Mouse (Mus musculus) G1E (cell line): ENCODE results near the gene Enpp7. TPM values are rescaled to one million over a fixed set of nuclear protein-coding genes. Genes with fewer than 3 reads are reported as not detected.

Experiments used
- ATAC-seq: 2 replicates; pipeline ENCODE4 v1.8.0; 2016; ENCODE audit warnings: mild to moderate bottlenecking; ENCODE audit not compliant: insufficient number of reproducible peaks, poor library complexity, low FRiP score, severe bottlenecking; ENCODE audit errors: extremely low read depth
- DNase-seq: peaks from one replicate; pipeline ENCODE4 v3.0.0; 2012; ENCODE audit warnings: low spot score
- H3K27me3 ChIP-seq: 2 replicates; pipeline ENCODE4 v1.6.1; 2012; ENCODE audit warnings: mild to moderate bottlenecking, low read length, inconsistent platforms; ENCODE audit not compliant: insufficient read depth
- H3K36me3 ChIP-seq: replicated peaks from 2 replicates; pipeline ENCODE3; 2012; ENCODE audit warnings: mild to moderate bottlenecking, inconsistent platforms
- H3K4me1 ChIP-seq: 2 replicates; pipeline ENCODE4 v1.6.1; 2012; ENCODE audit warnings: low read depth, low read length, inconsistent platforms, mixed read lengths; ENCODE audit not compliant: insufficient read depth
- H3K4me3 ChIP-seq: 2 replicates; pipeline ENCODE4 v1.5.1; 2012; ENCODE audit warnings: low read depth, mild to moderate bottlenecking, inconsistent platforms, low read length, moderate library complexity, mixed read lengths
- H3K9me3 ChIP-seq: replicated peaks from 2 replicates; pipeline ENCODE4 v1.6.1; 2012; ENCODE audit warnings: inconsistent platforms
- CTCF ChIP-seq: IDR thresholded peaks from 2 replicates; pipeline ENCODE4 v1.5.1; 2012; ENCODE audit warnings: low read depth, low read length, inconsistent platforms, mixed read lengths
- GATA1 ChIP-seq: IDR thresholded peaks from 2 replicates; pipeline ENCODE4 v1.6.1; 2012; ENCODE audit warnings: borderline replicate concordance, low read length, inconsistent platforms, mixed read lengths
- GATA2 ChIP-seq: IDR thresholded peaks from 2 replicates; pipeline ENCODE4 v1.6.1; 2012; ENCODE audit warnings: low read depth, low read length, inconsistent platforms, borderline replicate concordance
- POLR2AphosphoS5 ChIP-seq: IDR thresholded peaks from 2 replicates; pipeline ENCODE4 v1.6.1; 2012; ENCODE audit warnings: low read depth, low read length, inconsistent platforms; ENCODE audit not compliant: insufficient replicate concordance
- TAL1 ChIP-seq: conservative IDR thresholded peaks from 2 replicates; pipeline ENCODE4 v1.6.1; 2012; ENCODE audit warnings: low read depth, low read length, inconsistent platforms, mixed read lengths
- polyA plus RNA-seq: library from polyadenylated mRNA; stranded (reverse); fragments of >175 nt; gene quantifications from 2 replicates; pipeline ENCODE4 v1.2.3, GENCODE M21; 2012
- total RNA-seq, 2 experiments: library from RNA; stranded (forward) in 1 of 2; stranded (reverse) in 1 of 2; fragments of 200-1000 nt in 1 of 2; fragments of >200 nt in 1 of 2; fragmentation: Nextera tagmentation in 1 of 2; gene quantifications; 2 replicates each; pipeline ENCODE4 v1.2.3; 2014 to 2017

Gene Enpp7
- total and polyA plus RNA-seq, 3 experiments: not detected

- ATAC-seq: no peak
- DNase-seq: no peak
Measured at GRCm38 (mm10) chr11:119036447-119036846, 48.5 kb downstream of the Enpp7 start.

DNA sequence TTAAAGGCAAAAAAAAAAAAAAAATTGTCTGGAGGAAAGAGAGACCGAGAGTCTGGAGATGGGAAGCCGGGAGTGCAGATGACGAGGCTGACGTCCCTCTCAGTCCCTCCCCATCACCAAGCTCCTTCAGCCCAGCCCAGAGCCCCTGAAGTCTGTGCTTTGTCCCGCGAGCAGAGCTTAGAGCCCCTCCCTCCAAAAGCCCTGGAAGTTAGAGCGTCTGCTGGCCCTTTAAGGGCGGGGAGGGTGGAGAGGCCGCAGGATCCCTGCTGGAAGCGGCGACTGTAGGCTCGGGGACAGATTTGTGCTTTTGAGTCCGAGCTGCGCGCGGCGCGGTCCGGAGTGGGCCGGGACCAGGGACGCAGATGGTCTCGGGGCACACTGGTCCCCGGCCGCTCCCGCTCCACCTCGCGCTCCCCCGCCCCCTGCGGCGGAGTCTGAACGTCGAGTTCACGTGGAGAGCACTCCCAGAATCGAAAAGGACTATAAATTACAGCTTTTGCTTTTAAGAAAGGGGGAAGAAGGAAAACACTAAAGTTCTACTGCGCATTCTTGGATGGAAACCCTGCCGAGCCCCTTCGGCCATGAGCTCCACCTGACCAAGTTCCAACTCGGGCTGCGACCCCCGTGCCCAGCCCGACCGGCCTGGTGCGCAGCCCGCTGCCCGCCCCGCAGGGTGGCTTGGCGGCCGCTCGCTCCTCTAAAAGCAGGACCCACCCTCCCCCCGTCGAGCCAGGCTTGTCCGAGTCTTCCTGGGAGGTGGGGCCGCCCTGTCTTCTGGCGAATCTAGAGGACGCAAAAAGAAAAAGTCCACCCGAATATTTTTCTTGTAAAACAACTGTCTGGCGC is 49.2 kb downstream of the Enpp7 start:
- H3K27me3 ChIP-seq: no peaks in the 10 kb centered on the region
- DNase-seq (no peak), ATAC-seq (no peak)
- no peaks in the 10 kb centered on the region for H3K36me3 ChIP-seq
- TF ChIP-seq GATA2 (no peak), CTCF (no peak), GATA1 (no peak), POLR2AphosphoS5 (no peak), TAL1 (no peak)
- no peak overlapping the region; the same call in 1 of the 2 replicates for H3K4me3 ChIP-seq
- peaks cover 89% of the 10 kb centered on the region for H3K9me3 ChIP-seq
- no peaks in the 10 kb centered on the region for H3K4me1 ChIP-seq

More at GRCm38 (mm10) chr11:119036447-119036846, 48.5 kb downstream of the Enpp7 start:
- Histone ChIP-seq H3K4me3 (no peak overlapping the region), H3K36me3 (no peaks in the 10 kb centered on the region), H3K9me3 (peaks cover 88% of the 10 kb centered on the region), H3K27me3 (no peaks in the 10 kb centered on the region), H3K4me1 (no peaks in the 10 kb centered on the region)
- no peak for TF ChIP-seq GATA2
- no peak for TF ChIP-seq CTCF
- no peak for TF ChIP-seq GATA1
- no peak for TF ChIP-seq TAL1
- TF ChIP-seq POLR2AphosphoS5: no peak

- Histone ChIP-seq H3K4me1 (no peaks in the 10 kb centered on the region), H3K4me3 (no peak overlapping the region), H3K9me3 (peaks cover 92% of the 10 kb centered on the region), H3K36me3 (no peaks in the 10 kb centered on the region), H3K27me3 (peaks cover 2% of the 10 kb centered on the region; the same call in 1 of the 2 replicates)
- ATAC-seq (no peak), DNase-seq (no peak)
- no peak for TF ChIP-seq POLR2AphosphoS5
- TF ChIP-seq GATA1: no peak
- TF ChIP-seq GATA2: no peak
- no peak for TF ChIP-seq TAL1
- no peak for TF ChIP-seq CTCF
Measured at GRCm38 (mm10) chr11:119037780-119038401, 49.9 kb downstream of the Enpp7 start.

DNA sequence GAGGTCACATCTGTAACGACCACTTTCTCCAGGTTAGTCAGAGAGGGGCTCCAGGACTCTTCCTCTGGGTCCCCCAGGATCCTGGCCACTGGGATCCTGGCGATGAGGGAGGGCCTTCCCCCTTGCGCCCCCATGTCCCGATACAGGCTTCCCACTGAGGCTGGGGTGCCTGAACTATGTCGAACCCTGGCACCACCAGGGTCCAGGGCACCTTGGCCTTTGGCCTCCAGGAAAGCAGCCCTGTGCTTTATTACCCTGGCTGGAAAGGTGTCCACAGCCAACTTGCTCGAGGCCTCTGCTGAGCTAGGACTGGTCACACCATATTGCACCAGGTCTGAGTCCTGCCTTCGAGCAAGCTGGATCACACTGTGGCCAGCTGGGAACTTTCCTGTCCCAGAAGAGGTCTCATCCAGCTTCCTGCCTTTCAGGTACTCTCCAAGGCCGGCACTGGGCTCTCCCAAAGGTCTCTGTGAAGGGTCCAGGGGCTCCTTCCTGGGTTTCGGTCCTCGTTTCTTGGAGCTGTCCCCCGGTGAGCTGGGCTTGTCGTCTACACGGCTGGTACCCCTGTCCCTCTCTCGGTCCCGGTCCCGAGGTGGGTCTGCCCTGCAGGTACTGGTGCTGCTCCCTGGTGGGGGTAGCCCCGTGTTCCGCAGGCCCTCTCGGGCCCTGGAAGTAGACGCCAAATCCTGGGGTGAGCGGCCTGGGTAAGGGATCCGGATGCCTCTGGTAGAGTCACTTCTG is 50.9 kb downstream of the Enpp7 start:
- H3K4me1 ChIP-seq: no peaks in the 10 kb centered on the region
- H3K4me3 ChIP-seq: no peak overlapping the region
- DNase-seq (no peak), ATAC-seq (no peak)
- no peaks in the 10 kb centered on the region for H3K36me3 ChIP-seq
- H3K27me3 ChIP-seq: peaks cover 2% of the 10 kb centered on the region; the same call in 1 of the 2 replicates
- TF ChIP-seq POLR2AphosphoS5: no peak
- no peak for TF ChIP-seq GATA2
- no peak for TF ChIP-seq CTCF
- peaks cover 93% of the 10 kb centered on the region for H3K9me3 ChIP-seq

- ATAC-seq: no peak
- H3K4me1 ChIP-seq: no peaks in the 10 kb centered on the region
- TF ChIP-seq GATA2: no peak
- TF ChIP-seq CTCF: no peak
- TF ChIP-seq GATA1: no peak
- no peak for TF ChIP-seq POLR2AphosphoS5
- TF ChIP-seq TAL1: no peak
- peaks cover 93% of the 10 kb centered on the region for H3K9me3 ChIP-seq
- H3K27me3 ChIP-seq: peaks cover 2% of the 10 kb centered on the region; the same call in 1 of the 2 replicates
- DNase-seq: no peak
- no peak overlapping the region for H3K4me3 ChIP-seq
- no peaks in the 10 kb centered on the region for H3K36me3 ChIP-seq
Measured at GRCm38 (mm10) chr11:119039732-119040512, 51.9 kb downstream of the Enpp7 start.
